Mouse (Mus musculus) thymus, adult 2 months (tissue): ENCODE results near the gene Olfr1008.

Experiments
- CTCF ChIP-seq: fragments of 200-500 bp; IDR thresholded peaks from 2 replicates; pipeline ENCODE4 v1.5.1; 2012; ENCODE audit warnings: mild to moderate bottlenecking, control low read depth, low read length, moderate library complexity, borderline replicate concordance; ENCODE audit not compliant: control insufficient read depth, poor library complexity, insufficient read depth; ENCODE audit errors: extremely low read depth
- POLR2A ChIP-seq: fragments of 200-500 bp; IDR thresholded peaks from 2 replicates; pipeline ENCODE4 v1.6.1; 2012; ENCODE audit warnings: mild to moderate bottlenecking, low read length, control low read depth, moderate library complexity; ENCODE audit not compliant: control insufficient read depth, poor library complexity, insufficient read depth; ENCODE audit errors: extremely low read depth

- TF ChIP-seq POLR2A (no peak), CTCF (no peak)
Measured at GRCm38 (mm10) chr2:85715119-85715518, 25.9 kb downstream of the Olfr1008 start, which contains the start of gene Olfr1009.
